Mouse (Mus musculus) layer of hippocampus, postnatal 36 days (tissue): Measurements from ENCODE around the gene Egln1. TPM values are rescaled to one million over a fixed set of nuclear protein-coding genes. Genes with fewer than 3 reads are reported as not detected.

Experiments
- DNase-seq, 2 experiments: peaks; one replicate each; pipeline ENCODE4 v3.0.0; 2022
- total RNA-seq, 2 experiments: library from RNA; stranded (reverse); gene quantifications; 2 replicates each; pipeline ENCODE4 v1.2.3; 2021

Egln1 gene
- total RNA-seq, result 10 to 100 TPM; 62.5 to 63.4 TPM

- peak; percentile 78 for DNase-seq
These were observed at the start of gene Egln1 for GRCm38 (mm10) chr8:124949209-124950068. TSS of gene Egln1 (minus strand) at chr8:124949324.

- no peak for DNase-seq
These were observed 46.7 kb upstream of the Egln1 start for GRCm38 (mm10) chr8:124995776-124996175.

- DNase-seq, result no peak
These were observed 42.5 kb upstream of the Egln1 start for GRCm38 (mm10) chr8:124991668-124991926.

- DNase-seq, result no peak
These were observed 42.0 kb upstream of the Egln1 start for GRCm38 (mm10) chr8:124990923-124991667.

GRCm38 (mm10) chr8:124980828-124981227 is 31.7 kb upstream of the Egln1 start:
- DNase-seq, result no peak

GRCm38 (mm10) chr8:124980036-124980435 is 30.9 kb upstream of the Egln1 start:
- no peak for DNase-seq

- DNase-seq, result no peak
These were observed 28.9 kb upstream of the Egln1 start for GRCm38 (mm10) chr8:124978026-124978425.

- DNase-seq, result no peak
These were observed 27.1 kb upstream of the Egln1 start for GRCm38 (mm10) chr8:124976211-124976610.

GRCm38 (mm10) chr8:124974254-124974653 is 25.1 kb upstream of the Egln1 start:
- DNase-seq, result no peak

GRCm38 (mm10) chr8:124973221-124973620 is 24.1 kb upstream of the Egln1 start:
- DNase-seq, result no peak

GRCm38 (mm10) chr8:124970312-124970933 is 21.3 kb upstream of the Egln1 start:
- DNase-seq, result no peak

- DNase-seq, result no peak
These were observed 15.8 kb upstream of the Egln1 start for GRCm38 (mm10) chr8:124964966-124965365.

- DNase-seq, result no peak
These were observed 14.1 kb upstream of the Egln1 start for GRCm38 (mm10) chr8:124963246-124963645.

GRCm38 (mm10) chr8:124960226-124960880 is 11.2 kb upstream of the Egln1 start:
- DNase-seq, result no peak

GRCm38 (mm10) chr8:124959462-124960225 is 10.5 kb upstream of the Egln1 start:
- no peak for DNase-seq

GRCm38 (mm10) chr8:124954572-124955082 is 5.5 kb upstream of the Egln1 start:
- no peak for DNase-seq

- DNase-seq, result no peak
These were observed 4.1 kb upstream of the Egln1 start for GRCm38 (mm10) chr8:124953188-124953587.

GRCm38 (mm10) chr8:124950865-124951264 is 1.7 kb upstream of the Egln1 start:
- no peak for DNase-seq

GRCm38 (mm10) chr8:124950069-124950456 is 939 bp upstream of the Egln1 start:
- DNase-seq, result no peak

GRCm38 (mm10) chr8:124948733-124949111 is 402 bp downstream of the Egln1 start:
- DNase-seq, result peak; percentile 24 to 44

GRCm38 (mm10) chr8:124947865-124948732 is 1.0 kb downstream of the Egln1 start:
- peak; percentile 51 to 56 for DNase-seq
